Mouse (Mus musculus): ENCODE measurements around the gene Fbxo30.
A peak's percentile ranks its signal among the peaks of the same experiment; 100 is the strongest.

Gene Fbxo30

DNA sequence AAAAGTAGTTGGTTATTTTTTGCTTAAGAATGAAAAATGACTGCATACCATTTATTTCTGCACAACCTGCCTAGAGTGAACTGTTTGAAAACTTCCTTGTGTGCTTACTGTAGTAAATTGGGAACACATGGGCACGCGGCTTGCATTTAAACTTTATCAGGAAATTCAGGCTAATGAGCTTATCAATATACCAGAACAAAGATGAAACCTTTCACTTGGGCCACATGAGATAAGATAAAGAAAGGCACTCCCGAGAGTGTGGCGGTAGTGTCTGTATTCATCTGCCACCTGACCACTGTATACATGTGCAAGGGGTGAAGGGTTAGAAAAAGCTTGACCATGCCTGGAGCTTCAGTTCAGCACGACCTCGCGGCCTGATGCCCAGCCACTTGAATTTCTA lies 41.2 kb downstream of the Fbxo30 start:
- no peak for DNase-seq (ENCODE audit: low spot score in 2 of 2)

DNA sequence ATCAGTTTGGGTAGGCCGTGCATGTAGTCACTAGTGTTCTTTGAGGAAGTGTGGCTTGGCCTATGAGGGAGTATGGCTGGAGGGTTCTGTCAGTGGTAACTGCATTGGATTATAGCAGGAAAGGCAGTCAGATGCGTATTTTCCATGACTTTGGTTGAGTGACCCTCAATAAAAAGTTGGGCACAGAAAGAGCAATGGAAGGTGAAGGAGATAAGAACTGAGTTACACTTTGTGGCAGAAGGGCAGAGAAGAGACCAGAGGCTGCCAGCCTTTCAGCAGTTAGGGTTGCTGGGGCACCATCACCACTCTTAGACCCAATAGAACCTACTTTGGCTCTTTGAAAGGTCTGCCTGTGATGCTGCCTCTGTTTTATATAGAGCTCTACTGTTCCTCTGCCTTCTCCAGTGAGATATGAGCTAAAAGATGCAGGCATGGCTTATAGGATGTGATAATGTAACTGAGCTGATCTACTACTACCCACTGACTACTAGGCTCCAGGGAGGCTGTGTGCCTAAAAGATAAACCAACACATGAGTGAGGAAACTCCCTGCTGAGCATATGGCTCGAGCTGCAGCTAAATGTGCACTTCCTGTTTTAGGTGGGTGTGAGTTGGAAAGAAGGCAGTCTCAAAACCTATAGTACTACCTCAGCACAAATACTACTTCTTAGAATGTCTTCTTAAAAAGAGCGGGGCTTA lies 42.2 kb downstream of the Fbxo30 start:
- no peak for DNase-seq (ENCODE audit: low spot score in 2 of 2)

DNA sequence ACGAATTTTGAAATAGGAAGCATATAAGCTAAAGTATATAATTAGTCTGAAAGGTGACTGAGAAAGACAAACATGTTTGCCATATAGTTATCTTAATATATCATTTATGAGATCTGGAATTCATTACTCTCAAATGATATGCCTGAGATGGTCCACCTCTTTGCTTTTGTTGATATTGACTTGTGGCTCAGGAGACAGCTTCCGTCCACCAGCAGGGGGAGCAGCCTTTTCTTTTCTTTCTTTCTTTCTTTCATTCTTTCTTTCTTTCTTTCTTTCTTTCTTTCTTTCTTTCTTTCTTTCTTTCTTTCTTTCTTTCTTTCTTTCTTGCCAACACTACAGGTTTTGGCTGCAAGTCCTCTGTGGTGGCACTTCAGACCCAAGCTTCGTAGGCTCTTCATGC lies 45.4 kb downstream of the Fbxo30 start:
- DNase-seq (ENCODE audit: low spot score in 2 of 2): no peak

DNA sequence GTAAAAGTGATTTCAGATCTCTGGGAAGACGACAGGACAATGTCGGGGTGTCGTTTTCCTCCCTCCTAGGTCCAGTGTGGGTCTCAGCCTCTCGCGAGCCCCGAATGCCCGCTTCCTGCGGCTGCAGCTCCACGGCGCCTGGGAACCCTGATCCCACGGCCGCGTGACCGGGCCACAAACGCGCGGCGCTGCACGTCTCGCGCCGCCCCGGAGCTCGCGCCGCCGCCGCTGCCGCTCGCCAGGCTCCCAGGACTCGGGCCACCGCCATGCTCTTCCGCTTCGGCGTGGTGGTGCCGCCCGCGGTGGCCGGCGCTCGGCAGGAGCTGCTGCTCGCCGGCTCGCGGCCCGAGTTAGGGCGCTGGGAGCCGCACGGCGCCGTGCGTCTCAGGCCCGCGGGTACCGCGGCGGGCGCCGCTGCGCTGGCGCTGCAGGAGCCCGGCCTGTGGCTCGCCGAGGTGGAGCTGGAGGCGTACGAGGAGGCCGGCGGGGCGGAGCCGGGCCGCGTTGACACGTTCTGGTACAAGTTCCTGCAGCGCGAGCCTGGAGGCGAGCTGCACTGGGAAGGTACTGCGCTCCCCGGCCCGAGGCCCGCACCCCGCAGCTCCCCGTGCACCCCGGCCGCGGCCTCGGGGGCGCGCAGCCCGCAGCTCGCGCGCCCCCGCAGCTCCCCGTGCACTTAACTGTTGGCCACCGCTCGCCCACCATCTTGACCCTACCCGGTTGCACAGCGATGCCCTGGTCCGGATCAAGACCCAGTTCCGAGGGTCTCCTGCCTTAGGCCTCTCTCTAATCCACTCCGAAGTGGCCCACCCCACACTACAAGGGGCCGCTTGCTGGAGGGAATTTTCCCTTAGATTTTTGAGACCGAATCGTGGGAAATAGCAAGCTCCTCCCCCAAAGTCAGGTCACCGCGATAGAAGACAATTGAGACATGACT lies 62.3 kb downstream of the Fbxo30 start, which contains the start of gene Epm2a:
Epm2a (plus strand) TSS at position 200 of the 937 bp plus-strand sequence.
- DNase-seq (ENCODE audit: low spot score in 2 of 2): peak; percentile 78 to 86

DNA sequence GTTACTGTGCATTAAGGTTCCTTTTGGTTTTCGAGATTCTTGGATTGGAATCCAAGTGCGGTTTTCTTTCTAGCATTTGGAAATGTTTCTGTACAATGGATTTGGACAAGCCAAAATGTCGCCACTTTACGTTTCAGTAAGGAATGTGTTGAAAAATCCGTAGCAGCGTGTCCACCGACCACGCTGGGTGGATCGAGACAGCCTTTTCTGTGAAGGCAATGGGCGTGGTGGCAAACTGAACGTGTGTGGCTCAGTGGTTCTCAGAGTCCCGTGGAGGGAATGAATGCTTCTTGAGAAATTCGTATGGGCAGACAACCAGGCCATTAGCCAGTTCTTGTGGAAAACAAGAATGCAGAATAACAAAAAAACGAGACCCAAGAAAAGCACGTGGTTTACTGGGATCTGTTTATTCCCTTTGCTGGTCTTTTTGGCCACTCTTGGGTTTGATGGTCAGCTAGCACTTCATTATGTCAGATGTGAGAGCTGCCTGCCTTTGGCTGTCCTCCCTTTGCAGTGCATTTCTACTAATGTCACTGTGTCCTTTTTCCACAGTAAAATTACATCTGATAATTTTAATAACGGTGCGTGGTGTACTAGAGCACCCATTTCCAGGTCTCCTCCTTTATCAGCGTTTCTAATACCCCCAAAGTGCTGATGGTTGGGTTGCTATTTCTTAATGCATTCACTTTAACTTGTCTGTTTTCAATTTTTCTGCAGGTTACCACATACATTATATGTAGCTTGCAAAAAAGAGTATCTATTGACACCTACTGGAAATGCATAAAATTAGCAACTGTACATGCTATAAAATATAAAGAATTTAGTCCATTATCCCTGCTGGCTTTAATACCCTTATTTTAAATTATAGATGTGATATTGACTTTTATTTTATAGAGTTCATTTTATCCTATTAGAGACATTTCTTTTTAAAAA lies 63.7 kb downstream of the Fbxo30 start:
- no peak for DNase-seq (ENCODE audit: low spot score in 2 of 2)
